Mouse (Mus musculus) C2C12 (cell line): ENCODE measurements around the gene Cttnbp2.

Experiments used
- CTCF ChIP-seq: IDR thresholded peaks from one replicate; pipeline ENCODE4 v1.5.1; 2011; ENCODE audit not compliant: control insufficient read depth, insufficient read depth, insufficient read length
- MAX ChIP-seq: IDR thresholded peaks from one replicate; pipeline ENCODE4 v1.6.1; 2011; ENCODE audit warnings: mild to moderate bottlenecking, control low read depth
- MYOD1 ChIP-seq: IDR thresholded peaks from one replicate; pipeline ENCODE4 v1.6.1; 2011; ENCODE audit warnings: low read depth; ENCODE audit not compliant: control insufficient read depth, insufficient read length
- USF1 ChIP-seq: IDR thresholded peaks from one replicate; pipeline ENCODE4 v1.6.1; 2011; ENCODE audit warnings: low read depth, mild to moderate bottlenecking, control low read depth, moderate library complexity

- no peak for TF ChIP-seq CTCF
- TF ChIP-seq USF1 = no peak
- no peak for TF ChIP-seq MAX
- no peak for TF ChIP-seq MYOD1
These were observed 66.6 kb downstream of the Cttnbp2 start for GRCm38 (mm10) chr6:18448078-18448477.
